Mouse (Mus musculus) hindbrain, embryonic 14.5 days (tissue): Measurements from ENCODE around the gene Zfp148. TPM values are rescaled to one million over a fixed set of nuclear protein-coding genes. Genes with fewer than 3 reads are reported as not detected.
A peak's percentile ranks its signal among the peaks of the same experiment; 100 is the strongest.

Source experiments
- ATAC-seq: fragments of 200-750 bp; cut with Nextera tagmentation; 2 replicates; pipeline ENCODE4 v1.8.0; 2017; ENCODE audit warnings: moderate number of reproducible peaks, mild to moderate bottlenecking, moderate TSS enrichment, moderate library complexity; ENCODE audit not compliant: low FRiP score
- DNase-seq: peaks from one replicate; pipeline ENCODE4 v3.0.0-alpha.2; 2015; ENCODE audit warnings: low spot score
- H3K27ac ChIP-seq: fragments of 300-500 bp; sonication (generic); 2 replicates; pipeline ENCODE4 v1.5.1; 2014; ENCODE audit warnings: mild to moderate bottlenecking, moderate library complexity
- H3K27me3 ChIP-seq: fragments of 300-500 bp; sonication (generic); 2 replicates; pipeline ENCODE4 v1.6.1; 2014; ENCODE audit warnings: mild to moderate bottlenecking, low read length, mixed read lengths; ENCODE audit not compliant: control insufficient read depth, insufficient read depth
- H3K36me3 ChIP-seq: fragments of 300-500 bp; sonication (generic); replicated peaks from 2 replicates; pipeline ENCODE4 v1.6.1; 2014; ENCODE audit not compliant: control insufficient read depth, insufficient read depth
- H3K4me1 ChIP-seq: fragments of 300-500 bp; sonication (generic); replicated peaks from 2 replicates; pipeline ENCODE4 v1.6.1; 2014; ENCODE audit warnings: antibody characterized with exemption, low read length, mixed read lengths; ENCODE audit not compliant: control insufficient read depth, insufficient read depth
- H3K4me2 ChIP-seq: fragments of 300-500 bp; sonication (generic); replicated peaks from 2 replicates; pipeline ENCODE4 v1.6.1; 2014; ENCODE audit warnings: mild to moderate bottlenecking, moderate library complexity
- H3K4me3 ChIP-seq: fragments of 300-500 bp; sonication (generic); replicated peaks from 2 replicates; pipeline ENCODE4 v1.5.1; 2014; ENCODE audit warnings: mild to moderate bottlenecking, low read length
- H3K9ac ChIP-seq: fragments of 300-500 bp; sonication (generic); 2 replicates; pipeline ENCODE4 v1.6.1; 2014
- H3K9me3 ChIP-seq: fragments of 300-500 bp; sonication (generic); 2 replicates; pipeline ENCODE4 v1.6.1; 2016; ENCODE audit warnings: low read length; ENCODE audit not compliant: control insufficient read depth
- WGBS: fragments of 180-500 bp; shearing (Covaris S2); extraction: QIAGEN DNeasy Blood & Tissue Kit; methylation state at CpG from one replicate; pipeline ENCODE4 v1.1.7; 2014; 5-methylcytosine and 5-hydroxymethylcytosine counted together
- polyA plus RNA-seq: library from polyadenylated mRNA; unstranded; fragments of >200 nt; fragmentation: Nextera tagmentation; extraction: Ambion mirVana; gene quantifications from 2 replicates; pipeline ENCODE4 v1.2.1, GENCODE M21; 2014

The Zfp148 gene
- polyA plus RNA-seq, 1 experiment from 2014 or later, result 42.1 TPM

DNA sequence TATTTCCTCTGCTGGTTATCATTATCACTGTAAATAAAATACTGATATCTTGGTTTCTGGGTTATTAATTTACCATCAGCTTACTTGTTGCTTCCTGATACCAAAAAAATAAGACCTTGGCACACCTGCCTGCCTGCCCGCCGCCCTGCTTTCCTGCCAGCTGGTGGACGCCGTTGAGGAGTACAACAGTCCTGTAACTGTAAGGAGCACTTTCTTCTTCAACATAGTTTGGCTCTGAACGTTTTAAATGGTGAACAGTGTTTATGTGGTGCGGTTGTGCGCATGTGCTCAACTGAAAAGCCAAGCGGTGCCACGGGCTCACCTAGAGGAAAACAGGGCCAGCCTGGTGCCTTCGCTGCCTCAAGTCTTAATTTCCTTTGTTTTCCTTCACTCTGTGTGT, 142.9 kb downstream of the Zfp148 start:
- Histone ChIP-seq H3K36me3 (no peaks in the 10 kb centered on the region), H3K4me2 (no peak overlapping the region), H3K27ac (no peak overlapping the region), H3K4me1 (no peaks in the 10 kb centered on the region), H3K4me3 (no peak overlapping the region), H3K27me3 (no peaks in the 10 kb centered on the region), H3K9ac (no peak overlapping the region), H3K9me3 (no peaks in the 10 kb centered on the region)
- ATAC-seq (no peak), DNase-seq (no peak)
- WGBS, result 54% methylated on average over 10 of the region's 10 CpGs

DNA sequence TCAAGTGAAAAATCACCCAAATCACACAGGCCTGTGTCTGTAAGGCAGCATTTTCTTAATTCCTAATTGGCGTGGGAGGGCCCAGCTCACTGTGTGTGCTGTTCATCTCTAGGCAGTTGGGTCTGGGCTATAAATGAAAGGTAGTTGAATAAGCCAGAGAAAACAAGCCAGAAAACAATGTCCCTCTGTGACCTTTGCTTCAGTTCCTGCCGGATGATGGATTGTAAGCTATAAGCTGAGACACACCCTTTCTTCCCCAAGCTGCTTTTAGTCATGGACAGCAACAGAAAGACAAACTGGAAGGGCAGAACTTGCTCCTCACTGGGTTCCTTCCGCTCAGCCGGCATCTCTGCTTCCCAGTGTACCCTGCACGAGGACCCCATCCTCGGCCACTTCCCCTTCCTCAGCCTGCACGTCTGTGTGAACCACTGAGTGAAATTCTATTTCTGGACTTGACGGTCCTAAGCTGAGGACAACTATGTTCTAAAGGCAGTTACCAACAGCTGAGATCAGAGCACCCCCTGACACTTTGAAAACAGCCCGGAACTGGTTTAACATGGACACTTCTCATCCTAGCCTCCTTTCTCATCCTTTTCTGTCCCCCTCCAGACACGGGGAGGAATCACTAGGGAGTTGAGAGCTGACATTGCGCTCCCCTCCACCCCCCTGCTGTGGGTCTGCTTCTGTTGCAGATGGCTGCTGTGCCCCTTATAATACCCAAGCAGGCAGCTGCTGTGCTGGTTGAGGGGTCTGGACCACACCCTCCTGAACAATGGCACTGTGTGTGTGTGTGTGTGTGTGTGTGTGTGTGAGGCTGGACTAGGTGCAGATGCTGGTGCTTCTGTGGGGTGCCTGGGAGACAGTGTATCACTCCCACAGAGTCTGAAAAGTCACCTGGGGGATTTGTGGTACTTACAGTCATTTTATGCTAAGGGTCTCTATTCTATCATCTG, 149.1 kb downstream of the Zfp148 start:
- no peak overlapping the region for H3K4me3 ChIP-seq
- 41% methylated on average over 11 of the region's 11 CpGs for WGBS
- 0 out of 2 replicates have a peak overlapping the region, but pooled peaks have one; percentile 0 for H3K27ac ChIP-seq
- DNase-seq (no peak), ATAC-seq (no peak)
- no peak overlapping the region for H3K9ac ChIP-seq
- no peaks in the 10 kb centered on the region for H3K36me3 ChIP-seq
- no peaks in the 10 kb centered on the region for H3K27me3 ChIP-seq
- H3K9me3 ChIP-seq, result no peaks in the 10 kb centered on the region
- no peak overlapping the region for H3K4me2 ChIP-seq
- H3K4me1 ChIP-seq, result peaks cover 7% of the 10 kb centered on the region; the same call in 1 of the 2 replicates

DNA sequence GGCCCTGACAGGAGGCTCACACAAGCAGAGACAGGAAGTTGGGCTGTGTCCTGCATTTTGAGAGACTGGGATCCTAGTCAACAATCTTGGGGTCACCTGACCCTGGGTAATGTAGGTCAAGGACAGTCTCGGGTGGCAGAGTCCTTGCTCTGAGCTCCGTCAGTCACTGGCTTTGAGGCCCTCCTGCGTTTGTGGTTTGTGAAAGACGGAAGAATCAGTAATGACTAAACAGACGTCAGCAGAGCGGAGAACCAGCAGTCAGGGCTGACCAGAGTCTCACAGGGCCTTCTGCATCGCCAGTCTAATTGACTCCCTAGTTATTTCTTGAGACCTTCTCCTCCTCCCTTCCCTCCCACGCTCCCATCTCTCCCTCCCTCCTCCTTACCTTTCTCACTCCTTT, 150.5 kb downstream of the Zfp148 start:
- H3K36me3 ChIP-seq, result no peaks in the 10 kb centered on the region
- no peak for ATAC-seq
- H3K4me1 ChIP-seq, result peaks cover 7% of the 10 kb centered on the region; the same call in 1 of the 2 replicates
- H3K4me3 ChIP-seq, result no peak overlapping the region
- H3K4me2 ChIP-seq, result no peak overlapping the region
- WGBS, result 70% methylated on average over 8 of the region's 8 CpGs
- no peaks in the 10 kb centered on the region for H3K9me3 ChIP-seq
- no peak overlapping the region for H3K9ac ChIP-seq
- H3K27me3 ChIP-seq, result no peaks in the 10 kb centered on the region
- no peak for DNase-seq
- H3K27ac ChIP-seq, result no peak overlapping the region

DNA sequence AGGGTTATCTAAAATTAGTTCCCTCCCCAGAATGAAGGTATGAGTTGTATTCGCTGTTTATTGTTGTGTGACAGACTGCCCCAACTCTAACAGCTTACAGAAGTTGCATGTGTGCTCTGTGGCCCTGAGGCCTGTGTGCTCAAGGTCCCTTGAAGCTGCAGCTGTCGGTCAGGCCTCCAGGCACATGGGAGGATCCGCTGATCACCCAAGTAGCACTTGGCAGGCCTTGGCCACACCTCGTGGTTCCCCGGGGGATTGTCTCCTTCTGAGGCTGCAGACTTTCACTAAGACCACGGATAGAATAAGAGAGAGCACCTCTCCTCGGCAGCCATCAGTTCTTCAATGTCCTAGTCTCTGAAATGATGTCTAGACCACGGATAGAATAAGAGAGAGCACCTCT, 155.8 kb downstream of the Zfp148 start:
- no peak for DNase-seq
- Histone ChIP-seq H3K4me1 (0 out of 2 replicates have a peak, but pooled peaks cover 5% of the 10 kb centered on the region), H3K27me3 (no peaks in the 10 kb centered on the region), H3K4me2 (no peak overlapping the region), H3K27ac (no peak overlapping the region), H3K4me3 (no peak overlapping the region), H3K36me3 (no peaks in the 10 kb centered on the region), H3K9me3 (no peaks in the 10 kb centered on the region), H3K9ac (no peak overlapping the region)
- no peak for ATAC-seq
- WGBS, result 83% methylated on average over 8 of the region's 8 CpGs

DNA sequence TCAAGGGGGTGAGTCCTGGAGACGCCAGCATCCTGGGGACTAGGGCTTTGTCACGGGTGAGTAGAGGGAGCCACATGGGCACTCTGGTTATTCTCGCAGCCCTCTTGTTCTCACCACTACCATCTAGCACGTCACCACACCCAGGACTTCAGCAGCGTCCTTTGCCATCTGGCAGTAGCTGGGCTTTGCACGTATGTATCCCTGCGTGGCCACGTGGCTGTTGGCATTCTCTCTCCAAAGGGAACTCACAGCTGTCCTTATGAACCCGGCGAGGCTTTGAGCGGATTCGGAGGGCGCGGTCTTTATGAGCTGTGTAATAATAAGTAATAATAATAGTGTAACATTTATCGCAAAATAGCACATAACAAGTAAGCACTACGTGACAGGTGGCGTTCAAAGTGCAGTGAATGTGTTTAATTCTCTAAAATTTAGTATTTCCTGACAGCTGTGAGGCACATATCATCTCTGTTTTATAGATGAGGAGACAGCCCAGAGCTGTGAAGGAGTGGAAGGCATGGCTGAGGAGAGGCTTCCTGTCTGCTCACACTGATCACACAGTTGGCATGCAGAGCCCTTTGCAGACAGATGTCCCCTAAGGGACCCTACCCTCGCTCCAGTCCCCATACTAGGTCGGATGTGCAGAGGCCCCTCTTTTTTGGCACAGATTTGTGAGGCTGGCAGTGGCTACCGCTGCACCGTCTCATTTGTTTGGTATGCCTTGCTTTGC, 157.0 kb downstream of the Zfp148 start:
- H3K4me2 ChIP-seq, result no peak overlapping the region
- no peak overlapping the region for H3K27ac ChIP-seq
- no peaks in the 10 kb centered on the region for H3K27me3 ChIP-seq
- peak; percentile 8; the same call in 1 of the 2 replicates for ATAC-seq
- H3K9ac ChIP-seq, result no peak overlapping the region
- H3K36me3 ChIP-seq, result no peaks in the 10 kb centered on the region
- H3K4me1 ChIP-seq, result 0 out of 2 replicates have a peak, but pooled peaks cover 5% of the 10 kb centered on the region
- WGBS, result 66% methylated on average over 21 of the region's 21 CpGs
- no peak overlapping the region for H3K4me3 ChIP-seq
- no peaks in the 10 kb centered on the region for H3K9me3 ChIP-seq
- DNase-seq, result no peak

DNA sequence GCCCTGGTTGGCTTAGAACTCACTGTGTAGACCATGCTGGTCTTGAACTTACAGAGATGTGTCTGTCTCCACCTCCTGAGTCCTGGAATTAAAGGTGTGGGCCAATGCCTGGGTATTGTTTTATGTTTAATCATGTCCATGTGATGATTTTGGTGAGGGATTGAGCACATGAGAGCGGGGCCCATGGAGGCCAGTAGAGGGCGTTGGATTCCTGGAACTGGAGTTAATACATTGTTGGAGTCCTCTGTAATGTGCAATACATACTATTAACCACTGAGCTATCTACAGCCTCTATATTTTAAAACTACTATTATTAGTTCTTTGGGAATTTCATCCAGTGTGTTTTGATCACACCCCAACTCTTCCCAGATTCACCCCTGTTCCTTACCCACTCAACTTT, 163.7 kb downstream of the Zfp148 start:
- Histone ChIP-seq H3K9ac (no peak overlapping the region), H3K9me3 (no peaks in the 10 kb centered on the region), H3K4me3 (no peak overlapping the region), H3K27me3 (no peaks in the 10 kb centered on the region), H3K36me3 (no peaks in the 10 kb centered on the region), H3K27ac (no peak overlapping the region), H3K4me1 (no peaks in the 10 kb centered on the region), H3K4me2 (no peak overlapping the region)
- DNase-seq (no peak), ATAC-seq (no peak)
- 97% methylated on average over 2 of the region's 2 CpGs for WGBS

DNA sequence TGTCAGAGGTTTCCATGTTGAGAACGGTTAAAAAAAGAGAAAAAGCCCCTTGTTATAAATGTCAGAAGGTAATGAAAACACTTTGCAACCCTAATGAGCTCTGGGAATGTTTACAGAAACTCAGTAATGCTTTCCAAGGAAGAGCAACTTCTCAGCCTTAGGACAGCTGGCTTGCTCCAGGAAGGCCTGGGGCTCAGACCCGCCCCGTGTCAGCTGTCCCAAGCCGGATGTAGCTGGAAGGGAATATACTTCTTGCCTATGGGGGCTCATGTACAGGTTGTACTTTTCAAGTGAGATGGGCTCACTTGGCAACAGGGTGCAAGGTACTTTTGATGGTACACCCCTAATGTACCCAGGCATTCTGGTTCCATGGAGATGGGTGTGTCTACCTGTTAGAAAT, 164.9 kb downstream of the Zfp148 start:
- no peak overlapping the region for H3K4me3 ChIP-seq
- WGBS, result 83% methylated on average over 4 of the region's 4 CpGs
- no peaks in the 10 kb centered on the region for H3K9me3 ChIP-seq
- H3K4me2 ChIP-seq, result no peak overlapping the region
- ATAC-seq (no peak), DNase-seq (no peak)
- no peaks in the 10 kb centered on the region for H3K27me3 ChIP-seq
- no peaks in the 10 kb centered on the region for H3K4me1 ChIP-seq
- no peaks in the 10 kb centered on the region for H3K36me3 ChIP-seq
- H3K27ac ChIP-seq, result no peak overlapping the region
- H3K9ac ChIP-seq, result no peak overlapping the region

DNA sequence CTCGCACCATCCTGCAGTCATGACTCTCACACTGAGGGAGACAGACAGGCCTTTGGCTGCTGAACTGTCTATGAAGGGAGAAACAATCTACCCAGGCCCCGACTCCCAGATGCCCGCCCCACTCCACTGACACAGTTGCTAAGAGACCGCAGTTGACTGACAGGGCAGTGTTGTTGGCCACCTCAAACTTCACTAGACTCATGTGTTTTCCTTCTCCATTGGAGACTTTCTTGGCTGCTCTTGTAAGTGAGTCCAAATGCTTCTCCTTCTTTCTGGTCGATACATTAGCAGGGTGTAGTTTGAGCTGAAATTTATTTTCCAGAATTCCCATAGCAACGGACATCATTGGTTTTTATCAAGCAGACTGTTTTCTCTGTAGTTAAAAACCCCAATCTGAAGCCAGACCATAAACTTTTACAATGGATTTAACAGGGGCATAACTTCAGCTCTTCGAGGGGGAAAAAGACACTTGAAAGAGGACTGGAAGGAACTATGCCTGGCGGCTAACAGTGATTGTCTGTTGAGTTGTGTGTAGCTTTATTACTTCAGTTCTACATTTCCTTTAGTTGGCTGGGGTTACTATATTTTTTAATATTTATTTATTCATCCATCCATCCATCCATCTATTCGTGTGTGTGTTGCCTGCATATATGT, 173.2 kb downstream of the Zfp148 start:
- DNase-seq, result no peak
- WGBS, result 62% methylated on average over 9 of the region's 9 CpGs
- Histone ChIP-seq H3K9ac (no peak overlapping the region), H3K9me3 (no peaks in the 10 kb centered on the region), H3K27me3 (no peaks in the 10 kb centered on the region), H3K4me1 (no peaks in the 10 kb centered on the region), H3K4me2 (no peak overlapping the region), H3K27ac (no peak overlapping the region), H3K4me3 (no peak overlapping the region), H3K36me3 (no peaks in the 10 kb centered on the region)
- ATAC-seq, result no peak; the same call in 1 of the 2 replicates
